Mouse (Mus musculus) limb, embryonic 12.5 days (tissue): ENCODE measurements around the gene Foxn3. TPM values are rescaled to one million over a fixed set of nuclear protein-coding genes. Genes with fewer than 3 reads are reported as not detected.

Experiments used
- ATAC-seq: fragments of 200-750 bp; cut with Nextera tagmentation; 2 replicates; pipeline ENCODE4 v1.8.0; 2017; ENCODE audit warnings: low read depth, moderate TSS enrichment; ENCODE audit not compliant: insufficient number of reproducible peaks, insufficient read depth, low FRiP score, low TSS enrichment
- H3K27ac ChIP-seq: fragments of 300-500 bp; sonication (generic); 2 replicates; pipeline ENCODE4 v1.5.1; 2016; ENCODE audit warnings: mild to moderate bottlenecking, moderate library complexity
- H3K27me3 ChIP-seq: fragments of 300-500 bp; sonication (generic); 2 replicates; pipeline ENCODE4 v1.6.1; 2016; ENCODE audit warnings: mild to moderate bottlenecking, moderate library complexity
- H3K36me3 ChIP-seq: fragments of 300-500 bp; sonication (generic); 2 replicates; pipeline ENCODE4 v1.6.1; 2016; ENCODE audit warnings: mild to moderate bottlenecking, moderate library complexity
- H3K4me1 ChIP-seq: fragments of 300-500 bp; sonication (generic); replicated peaks from 2 replicates; pipeline ENCODE4 v1.6.1; 2016
- H3K4me2 ChIP-seq: fragments of 300-500 bp; sonication (generic); 2 replicates; pipeline ENCODE4 v1.6.1; 2016; ENCODE audit warnings: mild to moderate bottlenecking, moderate library complexity
- H3K4me3 ChIP-seq: fragments of 300-500 bp; sonication (generic); replicated peaks from 2 replicates; pipeline ENCODE4 v1.5.1; 2016; ENCODE audit warnings: mild to moderate bottlenecking
- H3K9ac ChIP-seq: fragments of 300-500 bp; sonication (generic); replicated peaks from 2 replicates; pipeline ENCODE4 v1.6.1; 2016; ENCODE audit warnings: mild to moderate bottlenecking, moderate library complexity
- H3K9me3 ChIP-seq: fragments of 300-500 bp; sonication (generic); 2 replicates; pipeline ENCODE4 v1.6.1; 2016; ENCODE audit warnings: mild to moderate bottlenecking, moderate library complexity
- WGBS: fragments of 180-500 bp; shearing (Covaris S2); methylation state at CpG from one replicate; pipeline ENCODE4 v1.1.7; 2016; 5-methylcytosine and 5-hydroxymethylcytosine counted together
- polyA plus RNA-seq: library from polyadenylated mRNA; unstranded; fragments of >200 nt; fragmentation: Nextera tagmentation; extraction: Ambion mirVana; gene quantifications from 2 replicates; pipeline ENCODE4 v1.2.1, GENCODE M21; 2016

The Foxn3 gene
- polyA plus RNA-seq, 1 experiment from 2014 or later, result 115 TPM

- Histone ChIP-seq H3K27me3 (no peaks in the 10 kb centered on the region), H3K9me3 (no peaks in the 10 kb centered on the region), H3K4me1 (peaks cover 21% of the 10 kb centered on the region), H3K4me2 (no peak overlapping the region), H3K4me3 (no peak overlapping the region), H3K9ac (no peak overlapping the region), H3K27ac (no peak overlapping the region), H3K36me3 (no peaks in the 10 kb centered on the region)
- ATAC-seq, result no peak
- 90% methylated on average over 3 of the region's 3 CpGs for WGBS
These were observed 120.6 kb downstream of the Foxn3 start for GRCm38 (mm10) chr12:99442819-99443218.

- 77% methylated on average over 4 of the region's 4 CpGs for WGBS
- no peak for ATAC-seq
- no peaks in the 10 kb centered on the region for H3K36me3 ChIP-seq
These were observed 122.4 kb downstream of the Foxn3 start for GRCm38 (mm10) chr12:99440953-99441352.

GRCm38 (mm10) chr12:99440022-99440421, 123.4 kb downstream of the Foxn3 start:
- WGBS, result 80% methylated on average over 3 of the region's 3 CpGs
- Histone ChIP-seq H3K4me1 (peaks cover 10% of the 10 kb centered on the region), H3K4me2 (no peak overlapping the region), H3K9ac (no peak overlapping the region), H3K9me3 (no peaks in the 10 kb centered on the region), H3K4me3 (no peak overlapping the region), H3K27me3 (no peaks in the 10 kb centered on the region), H3K36me3 (no peaks in the 10 kb centered on the region), H3K27ac (no peak overlapping the region)
- ATAC-seq, result no peak

More at GRCm38 (mm10) chr12:99440953-99441352, 122.4 kb downstream of the Foxn3 start:
- Histone ChIP-seq H3K4me1 (peaks cover 15% of the 10 kb centered on the region), H3K4me2 (no peak overlapping the region), H3K27me3 (no peaks in the 10 kb centered on the region), H3K9me3 (no peaks in the 10 kb centered on the region), H3K4me3 (no peak overlapping the region), H3K9ac (no peak overlapping the region), H3K27ac (no peak overlapping the region)

- no peak overlapping the region for H3K27ac ChIP-seq
- H3K4me3 ChIP-seq, result no peak overlapping the region
- ATAC-seq, result no peak
- no peaks in the 10 kb centered on the region for H3K36me3 ChIP-seq
- no peak overlapping the region for H3K4me2 ChIP-seq
- 94% methylated on average over 4 of the region's 4 CpGs for WGBS
- no peaks in the 10 kb centered on the region for H3K9me3 ChIP-seq
- no peak overlapping the region for H3K9ac ChIP-seq
- H3K4me1 ChIP-seq, result no peaks in the 10 kb centered on the region
- H3K27me3 ChIP-seq, result no peaks in the 10 kb centered on the region
These were observed 128.2 kb downstream of the Foxn3 start for GRCm38 (mm10) chr12:99435189-99435588.

- Histone ChIP-seq H3K27me3 (no peaks in the 10 kb centered on the region), H3K9me3 (no peaks in the 10 kb centered on the region), H3K4me3 (no peak overlapping the region), H3K27ac (no peak overlapping the region), H3K36me3 (no peaks in the 10 kb centered on the region), H3K4me1 (no peaks in the 10 kb centered on the region), H3K4me2 (no peak overlapping the region), H3K9ac (no peak overlapping the region)
- no peak for ATAC-seq
- WGBS, result 92% methylated on average over 5 of the region's 5 CpGs
These were observed 130.0 kb downstream of the Foxn3 start for GRCm38 (mm10) chr12:99433402-99433801.

- no peaks in the 10 kb centered on the region for H3K27me3 ChIP-seq
- no peaks in the 10 kb centered on the region for H3K9me3 ChIP-seq
- 84% methylated on average over 6 of the region's 6 CpGs for WGBS
- H3K4me3 ChIP-seq, result no peak overlapping the region
- no peak for ATAC-seq
- H3K4me1 ChIP-seq, result no peaks in the 10 kb centered on the region
- no peak overlapping the region for H3K9ac ChIP-seq
- H3K36me3 ChIP-seq, result no peaks in the 10 kb centered on the region
- H3K27ac ChIP-seq, result no peak overlapping the region
- no peak overlapping the region for H3K4me2 ChIP-seq
These were observed 131.8 kb downstream of the Foxn3 start for GRCm38 (mm10) chr12:99431541-99431940.

GRCm38 (mm10) chr12:99430992-99431391, 132.4 kb downstream of the Foxn3 start:
- H3K9me3 ChIP-seq, result no peaks in the 10 kb centered on the region
- H3K4me3 ChIP-seq, result no peak overlapping the region
- no peaks in the 10 kb centered on the region for H3K4me1 ChIP-seq
- no peaks in the 10 kb centered on the region for H3K27me3 ChIP-seq
- no peak overlapping the region for H3K27ac ChIP-seq
- no peak for ATAC-seq
- no peak overlapping the region for H3K9ac ChIP-seq
- H3K36me3 ChIP-seq, result no peaks in the 10 kb centered on the region
- WGBS, result 97% methylated on average over 3 of the region's 3 CpGs
- no peak overlapping the region for H3K4me2 ChIP-seq

- no peaks in the 10 kb centered on the region for H3K27me3 ChIP-seq
- 85% methylated on average over 3 of the region's 3 CpGs for WGBS
- H3K36me3 ChIP-seq, result no peaks in the 10 kb centered on the region
- H3K9me3 ChIP-seq, result no peaks in the 10 kb centered on the region
- no peak overlapping the region for H3K4me2 ChIP-seq
- no peaks in the 10 kb centered on the region for H3K4me1 ChIP-seq
- no peak overlapping the region for H3K9ac ChIP-seq
- no peak overlapping the region for H3K27ac ChIP-seq
- no peak overlapping the region for H3K4me3 ChIP-seq
- no peak for ATAC-seq
These were observed 134.3 kb downstream of the Foxn3 start for GRCm38 (mm10) chr12:99429101-99429500.

GRCm38 (mm10) chr12:99426207-99426916, 137.0 kb downstream of the Foxn3 start:
- H3K9me3 ChIP-seq, result no peaks in the 10 kb centered on the region
- no peak for ATAC-seq
- no peak overlapping the region for H3K4me3 ChIP-seq
- 83% methylated on average over 14 of the region's 14 CpGs for WGBS
- H3K27ac ChIP-seq, result no peak overlapping the region
- H3K4me2 ChIP-seq, result no peak overlapping the region
- no peaks in the 10 kb centered on the region for H3K4me1 ChIP-seq
- H3K9ac ChIP-seq, result no peak overlapping the region
- H3K36me3 ChIP-seq, result no peaks in the 10 kb centered on the region
- H3K27me3 ChIP-seq, result no peaks in the 10 kb centered on the region

- no peak overlapping the region for H3K9ac ChIP-seq
- H3K36me3 ChIP-seq, result no peaks in the 10 kb centered on the region
- 85% methylated on average over 2 of the region's 2 CpGs for WGBS
- H3K9me3 ChIP-seq, result no peaks in the 10 kb centered on the region
- ATAC-seq, result no peak
- no peaks in the 10 kb centered on the region for H3K27me3 ChIP-seq
- no peak overlapping the region for H3K27ac ChIP-seq
- H3K4me2 ChIP-seq, result no peak overlapping the region
- H3K4me3 ChIP-seq, result no peak overlapping the region
- peaks cover 10% of the 10 kb centered on the region for H3K4me1 ChIP-seq
These were observed 144.0 kb downstream of the Foxn3 start for GRCm38 (mm10) chr12:99419396-99419760.

GRCm38 (mm10) chr12:99418476-99419395, 144.6 kb downstream of the Foxn3 start:
- Histone ChIP-seq H3K4me3 (no peak overlapping the region), H3K27me3 (no peaks in the 10 kb centered on the region), H3K36me3 (no peaks in the 10 kb centered on the region), H3K9ac (no peak overlapping the region), H3K27ac (no peak overlapping the region), H3K4me2 (no peak overlapping the region), H3K9me3 (no peaks in the 10 kb centered on the region), H3K4me1 (peaks cover 12% of the 10 kb centered on the region)
- ATAC-seq, result no peak
- WGBS, result 71% methylated on average over 7 of the region's 7 CpGs
